Mouse (Mus musculus): ENCODE measurements at regions not wholly inside any gene's neighbourhood (a gene's known extent, or its start where the extent isn't known, plus 50 kb on each side); places are given as distances from the start of the nearest gene placed in this dataset.

GRCm38 (mm10) chr5:77515448-77515847 lies 107.6 kb upstream of the Igfbp7 start:
- Histone ChIP-seq H3K27me3 (ENCODE audit: control insufficient read depth, insufficient read depth, low read length, poor library complexity, severe bottlenecking) (no peaks in the 10 kb centered on the region), H3K9me3 (replicated peaks; ENCODE audit: control insufficient read depth, insufficient read depth, low read length, poor library complexity, severe bottlenecking) (no peaks in the 10 kb centered on the region), H3K36me3 (ENCODE audit: control insufficient read depth, insufficient read depth, low read length, poor library complexity, severe bottlenecking) (no peaks in the 10 kb centered on the region), H3K4me1 (ENCODE audit: control insufficient read depth, insufficient read depth, low read length) (no peaks in the 10 kb centered on the region), H3K27ac (ENCODE audit: insufficient read depth, low read length) (no peak overlapping the region), H3K4me3 (ENCODE audit: low read depth, low read length) (no peak overlapping the region), H3K9ac (ENCODE audit: low read depth, poor library complexity, severe bottlenecking) (no peak overlapping the region)
- TF ChIP-seq POLR2A (IDR thresholded peaks at IDR 0.05; ENCODE audit: insufficient read depth, low read length) = no peak
- TF ChIP-seq CTCF (IDR thresholded peaks at IDR 0.05; ENCODE audit: low read depth, low read length) = no peak
- TF ChIP-seq EP300 (IDR thresholded peaks at IDR 0.05; ENCODE audit: insufficient read depth, low read depth, low read length) = no peak

GRCm38 (mm10) chr5:77502684-77503083 lies 94.8 kb upstream of the Igfbp7 start:
- Histone ChIP-seq H3K27me3 (ENCODE audit: control insufficient read depth, insufficient read depth, low read length, poor library complexity, severe bottlenecking) (no peaks in the 10 kb centered on the region), H3K36me3 (ENCODE audit: control insufficient read depth, insufficient read depth, low read length, poor library complexity, severe bottlenecking) (no peaks in the 10 kb centered on the region), H3K4me1 (ENCODE audit: control insufficient read depth, insufficient read depth, low read length) (no peaks in the 10 kb centered on the region), H3K9me3 (replicated peaks; ENCODE audit: control insufficient read depth, insufficient read depth, low read length, poor library complexity, severe bottlenecking) (no peaks in the 10 kb centered on the region), H3K27ac (ENCODE audit: insufficient read depth, low read length) (no peak overlapping the region), H3K4me3 (ENCODE audit: low read depth, low read length) (no peak overlapping the region), H3K9ac (ENCODE audit: low read depth, poor library complexity, severe bottlenecking) (no peak overlapping the region)
- TF ChIP-seq CTCF (IDR thresholded peaks at IDR 0.05; ENCODE audit: low read depth, low read length) (no peak), EP300 (IDR thresholded peaks at IDR 0.05; ENCODE audit: insufficient read depth, low read depth, low read length) (no peak), POLR2A (IDR thresholded peaks at IDR 0.05; ENCODE audit: insufficient read depth, low read length) (no peak)

GRCm38 (mm10) chr5:77499949-77500460 lies 92.2 kb upstream of the Igfbp7 start:
- H3K9me3 ChIP-seq (replicated peaks; ENCODE audit: control insufficient read depth, insufficient read depth, low read length, poor library complexity, severe bottlenecking) = no peaks in the 10 kb centered on the region
- H3K36me3 ChIP-seq (ENCODE audit: control insufficient read depth, insufficient read depth, low read length, poor library complexity, severe bottlenecking) = no peaks in the 10 kb centered on the region
- no peak overlapping the region for H3K9ac ChIP-seq (ENCODE audit: low read depth, poor library complexity, severe bottlenecking)
- TF ChIP-seq EP300 (IDR thresholded peaks at IDR 0.05; ENCODE audit: insufficient read depth, low read depth, low read length) (no peak), CTCF (IDR thresholded peaks at IDR 0.05; ENCODE audit: low read depth, low read length) (no peak), POLR2A (IDR thresholded peaks at IDR 0.05; ENCODE audit: insufficient read depth, low read length) (no peak)
- H3K4me1 ChIP-seq (ENCODE audit: control insufficient read depth, insufficient read depth, low read length) = no peaks in the 10 kb centered on the region
- no peak overlapping the region for H3K27ac ChIP-seq (ENCODE audit: insufficient read depth, low read length)
- H3K27me3 ChIP-seq (ENCODE audit: control insufficient read depth, insufficient read depth, low read length, poor library complexity, severe bottlenecking) = no peaks in the 10 kb centered on the region
- no peak overlapping the region for H3K4me3 ChIP-seq (ENCODE audit: low read depth, low read length)

- no peak for TF ChIP-seq EP300 (IDR thresholded peaks at IDR 0.05; ENCODE audit: insufficient read depth, low read depth, low read length)
- TF ChIP-seq POLR2A (IDR thresholded peaks at IDR 0.05; ENCODE audit: insufficient read depth, low read length) = no peak
- no peak for TF ChIP-seq CTCF (IDR thresholded peaks at IDR 0.05; ENCODE audit: low read depth, low read length)
- Histone ChIP-seq H3K9ac (ENCODE audit: low read depth, poor library complexity, severe bottlenecking) (no peak overlapping the region), H3K4me3 (ENCODE audit: low read depth, low read length) (no peak overlapping the region), H3K27ac (ENCODE audit: insufficient read depth, low read length) (no peak overlapping the region), H3K36me3 (ENCODE audit: control insufficient read depth, insufficient read depth, low read length, poor library complexity, severe bottlenecking) (no peaks in the 10 kb centered on the region), H3K27me3 (ENCODE audit: control insufficient read depth, insufficient read depth, low read length, poor library complexity, severe bottlenecking) (no peaks in the 10 kb centered on the region), H3K4me1 (ENCODE audit: control insufficient read depth, insufficient read depth, low read length) (no peaks in the 10 kb centered on the region), H3K9me3 (replicated peaks; ENCODE audit: control insufficient read depth, insufficient read depth, low read length, poor library complexity, severe bottlenecking) (no peaks in the 10 kb centered on the region; the same call in 1 of the 2 replicates)
Observed at GRCm38 (mm10) chr5:77494601-77495000, 86.8 kb upstream of the Igfbp7 start.

GRCm38 (mm10) chr5:77488969-77489368 lies 81.1 kb upstream of the Igfbp7 start:
- H3K27me3 ChIP-seq (ENCODE audit: control insufficient read depth, insufficient read depth, low read length, poor library complexity, severe bottlenecking) = no peaks in the 10 kb centered on the region
- no peak overlapping the region for H3K9ac ChIP-seq (ENCODE audit: low read depth, poor library complexity, severe bottlenecking)
- TF ChIP-seq CTCF (IDR thresholded peaks at IDR 0.05; ENCODE audit: low read depth, low read length) (no peak), POLR2A (IDR thresholded peaks at IDR 0.05; ENCODE audit: insufficient read depth, low read length) (no peak), EP300 (IDR thresholded peaks at IDR 0.05; ENCODE audit: insufficient read depth, low read depth, low read length) (no peak)
- no peaks in the 10 kb centered on the region for H3K4me1 ChIP-seq (ENCODE audit: control insufficient read depth, insufficient read depth, low read length)
- no peaks in the 10 kb centered on the region for H3K36me3 ChIP-seq (ENCODE audit: control insufficient read depth, insufficient read depth, low read length, poor library complexity, severe bottlenecking)
- H3K27ac ChIP-seq (ENCODE audit: insufficient read depth, low read length) = no peak overlapping the region
- no peak overlapping the region for H3K4me3 ChIP-seq (ENCODE audit: low read depth, low read length)
- no peaks in the 10 kb centered on the region; the same call in 1 of the 2 replicates for H3K9me3 ChIP-seq (replicated peaks; ENCODE audit: control insufficient read depth, insufficient read depth, low read length, poor library complexity, severe bottlenecking)

- Histone ChIP-seq H3K27me3 (ENCODE audit: control insufficient read depth, insufficient read depth, low read length, poor library complexity, severe bottlenecking) (no peaks in the 10 kb centered on the region), H3K4me3 (ENCODE audit: low read depth, low read length) (no peak overlapping the region), H3K9ac (ENCODE audit: low read depth, poor library complexity, severe bottlenecking) (no peak overlapping the region), H3K4me1 (ENCODE audit: control insufficient read depth, insufficient read depth, low read length) (no peaks in the 10 kb centered on the region), H3K9me3 (replicated peaks; ENCODE audit: control insufficient read depth, insufficient read depth, low read length, poor library complexity, severe bottlenecking) (no peaks in the 10 kb centered on the region; the same call in 1 of the 2 replicates), H3K27ac (ENCODE audit: insufficient read depth, low read length) (no peak overlapping the region), H3K36me3 (ENCODE audit: control insufficient read depth, insufficient read depth, low read length, poor library complexity, severe bottlenecking) (no peaks in the 10 kb centered on the region)
- no peak for TF ChIP-seq CTCF (IDR thresholded peaks at IDR 0.05; ENCODE audit: low read depth, low read length)
- TF ChIP-seq EP300 (IDR thresholded peaks at IDR 0.05; ENCODE audit: insufficient read depth, low read depth, low read length) = no peak
- no peak for TF ChIP-seq POLR2A (IDR thresholded peaks at IDR 0.05; ENCODE audit: insufficient read depth, low read length)
Observed at GRCm38 (mm10) chr5:77487837-77488827, 80.3 kb upstream of the Igfbp7 start.
